Mouse (Mus musculus) lung, postnatal 0 days (tissue): ENCODE measurements around the gene Cask.

Source experiments
- CTCF ChIP-seq: IDR thresholded peaks from 2 replicates; pipeline ENCODE4 v1.5.1; 2016; ENCODE audit warnings: antibody characterized with exemption, mild to moderate bottlenecking
- EP300 ChIP-seq: IDR thresholded peaks from 2 replicates; pipeline ENCODE4 v1.6.1; 2016; ENCODE audit warnings: antibody characterized with exemption, mild to moderate bottlenecking, control low read depth

GRCm38 (mm10) chrX:13599966-13600365, 251.2 kb downstream of the Cask start:
- TF ChIP-seq CTCF (no peak), EP300 (no peak)
